Mouse (Mus musculus): ENCODE data around the gene Sfswap.
"Not testable (repeated sequence)": the region's sequence is repeated elsewhere in the genome, so short reads cannot be mapped to it uniquely, and the experiment has no call there.

Sfswap gene

GRCm38 (mm10) chr5:129584583-129585541, 83.8 kb downstream of the Sfswap start:
- peak; percentile 72 for DNase-seq (ENCODE audit: extremely low spot score, low spot score)

GRCm38 (mm10) chr5:129586016-129586415, 85.0 kb downstream of the Sfswap start:
- peak; percentile 96 for DNase-seq (ENCODE audit: extremely low spot score, low spot score)

- no peak for DNase-seq (ENCODE audit: extremely low spot score, low spot score)
These were observed 85.5 kb downstream of the Sfswap start for GRCm38 (mm10) chr5:129586471-129586870.

GRCm38 (mm10) chr5:129590915-129591314, 89.9 kb downstream of the Sfswap start:
- peak; percentile 24 for DNase-seq (ENCODE audit: extremely low spot score, low spot score)

GRCm38 (mm10) chr5:129594116-129595114, 93.4 kb downstream of the Sfswap start:
- DNase-seq (ENCODE audit: extremely low spot score, low spot score) = peak; percentile 89

- peak; percentile 33 for DNase-seq (ENCODE audit: extremely low spot score, low spot score)
These were observed 101.1 kb downstream of the Sfswap start for GRCm38 (mm10) chr5:129602071-129602487.

- no peak for DNase-seq (ENCODE audit: extremely low spot score, low spot score)
These were observed 106.5 kb downstream of the Sfswap start for GRCm38 (mm10) chr5:129607476-129607875.

GRCm38 (mm10) chr5:129611060-129611459, 110.0 kb downstream of the Sfswap start:
- DNase-seq (ENCODE audit: extremely low spot score, low spot score) = peak; percentile 63

GRCm38 (mm10) chr5:129620600-129620999, 119.6 kb downstream of the Sfswap start:
- not testable (repeated sequence) for DNase-seq (ENCODE audit: extremely low spot score, low spot score)

Measured in neural tube, embryonic 10.5 days (tissue).